Mouse (Mus musculus): ENCODE data around the gene Clec2e.

Gene Clec2e

GRCm38 (mm10) chr6:129058013-129058412 lies 42.7 kb downstream of the Clec2e start:
- no peak for DNase-seq (ENCODE audit: low spot score in 2 of 2)

- no peak for DNase-seq (ENCODE audit: low spot score in 2 of 2)
Observed at GRCm38 (mm10) chr6:129056237-129056636, 44.5 kb downstream of the Clec2e start.

- DNase-seq (ENCODE audit: low spot score in 2 of 2) = no peak
Observed at GRCm38 (mm10) chr6:129051731-129052130, 49.0 kb downstream of the Clec2e start.

- no peak for DNase-seq (ENCODE audit: low spot score in 2 of 2)
Observed at GRCm38 (mm10) chr6:129051086-129051485, 49.6 kb downstream of the Clec2e start.

GRCm38 (mm10) chr6:129049596-129050251 lies 51.0 kb downstream of the Clec2e start:
- no peak for DNase-seq (ENCODE audit: low spot score in 2 of 2)

GRCm38 (mm10) chr6:129048857-129049473 lies 51.7 kb downstream of the Clec2e start:
- no peak for DNase-seq (ENCODE audit: low spot score in 2 of 2)

- no peak for DNase-seq (ENCODE audit: low spot score in 2 of 2)
Observed at GRCm38 (mm10) chr6:129048381-129048780, 52.3 kb downstream of the Clec2e start.

GRCm38 (mm10) chr6:129045601-129046000 lies 55.1 kb downstream of the Clec2e start, which contains the start of gene Klrb1f:
Klrb1f (plus strand) TSS chr6:129045901.
- no peak for DNase-seq (ENCODE audit: low spot score in 2 of 2)

- DNase-seq (ENCODE audit: low spot score in 2 of 2) = no peak
Observed at GRCm38 (mm10) chr6:129042470-129042869, 58.2 kb downstream of the Clec2e start.

All from right cerebral cortex, adult 2 months (tissue).